Mouse (Mus musculus): ENCODE data around the gene Cdkl5. TPM values are rescaled to one million over a fixed set of nuclear protein-coding genes. Genes with fewer than 3 reads are reported as not detected.
A peak's percentile ranks its signal among the peaks of the same experiment; 100 is the strongest.

Gene Cdkl5
- polyA plus RNA-seq, 1 experiment: 4.4 TPM

- Histone ChIP-seq H3K4me3 (ENCODE audit: insufficient read depth, low read length) (peak overlapping the region; percentile 87), H3K27ac (ENCODE audit: insufficient read depth, low read length) (no peak overlapping the region), H3K4me1 (ENCODE audit: control insufficient read depth, insufficient read depth, low read length) (no peaks in the 10 kb centered on the region)
- TF ChIP-seq CTCF (IDR thresholded peaks at IDR 0.05; ENCODE audit: borderline replicate concordance, insufficient read depth, low read length): no peak
- no peak for TF ChIP-seq POLR2A (IDR thresholded peaks at IDR 0.05; ENCODE audit: low read depth, low read length)
These were observed 560 bp downstream of the Cdkl5 start for GRCm38 (mm10) chrX:160993749-160994539.

- Histone ChIP-seq H3K4me1 (ENCODE audit: control insufficient read depth, insufficient read depth, low read length) (no peaks in the 10 kb centered on the region), H3K27ac (ENCODE audit: insufficient read depth, low read length) (no peak overlapping the region), H3K4me3 (ENCODE audit: insufficient read depth, low read length) (no peak overlapping the region)
- TF ChIP-seq POLR2A (IDR thresholded peaks at IDR 0.05; ENCODE audit: low read depth, low read length) (no peak), CTCF (IDR thresholded peaks at IDR 0.05; ENCODE audit: borderline replicate concordance, insufficient read depth, low read length) (no peak)
These were observed 1.8 kb downstream of the Cdkl5 start for GRCm38 (mm10) chrX:160992703-160993102.

- H3K4me3 ChIP-seq (ENCODE audit: insufficient read depth, low read length): no peak overlapping the region
- no peak for TF ChIP-seq CTCF (IDR thresholded peaks at IDR 0.05; ENCODE audit: borderline replicate concordance, insufficient read depth, low read length)
- TF ChIP-seq POLR2A (IDR thresholded peaks at IDR 0.05; ENCODE audit: low read depth, low read length): no peak
- H3K4me1 ChIP-seq (ENCODE audit: control insufficient read depth, insufficient read depth, low read length): no peaks in the 10 kb centered on the region
- no peak overlapping the region for H3K27ac ChIP-seq (ENCODE audit: insufficient read depth, low read length)
These were observed 4.2 kb downstream of the Cdkl5 start for GRCm38 (mm10) chrX:160990276-160990675.

GRCm38 (mm10) chrX:160977919-160978318 lies 16.6 kb downstream of the Cdkl5 start:
- Histone ChIP-seq H3K4me3 (ENCODE audit: insufficient read depth, low read length) (no peak overlapping the region), H3K27ac (ENCODE audit: insufficient read depth, low read length) (no peak overlapping the region), H3K4me1 (ENCODE audit: control insufficient read depth, insufficient read depth, low read length) (no peaks in the 10 kb centered on the region)
- TF ChIP-seq POLR2A (IDR thresholded peaks at IDR 0.05; ENCODE audit: low read depth, low read length): no peak
- TF ChIP-seq CTCF (IDR thresholded peaks at IDR 0.05; ENCODE audit: borderline replicate concordance, insufficient read depth, low read length): no peak

GRCm38 (mm10) chrX:160971991-160972545 lies 22.4 kb downstream of the Cdkl5 start:
- Histone ChIP-seq H3K27ac (ENCODE audit: insufficient read depth, low read length) (no peak overlapping the region), H3K4me3 (ENCODE audit: insufficient read depth, low read length) (no peak overlapping the region), H3K4me1 (ENCODE audit: control insufficient read depth, insufficient read depth, low read length) (no peaks in the 10 kb centered on the region)
- TF ChIP-seq CTCF (IDR thresholded peaks at IDR 0.05; ENCODE audit: borderline replicate concordance, insufficient read depth, low read length) (no peak), POLR2A (IDR thresholded peaks at IDR 0.05; ENCODE audit: low read depth, low read length) (no peak)

- no peak overlapping the region for H3K4me3 ChIP-seq (ENCODE audit: insufficient read depth, low read length)
- no peak overlapping the region for H3K27ac ChIP-seq (ENCODE audit: insufficient read depth, low read length)
- TF ChIP-seq POLR2A (IDR thresholded peaks at IDR 0.05; ENCODE audit: low read depth, low read length) (no peak), CTCF (IDR thresholded peaks at IDR 0.05; ENCODE audit: borderline replicate concordance, insufficient read depth, low read length) (no peak)
- no peaks in the 10 kb centered on the region for H3K4me1 ChIP-seq (ENCODE audit: control insufficient read depth, insufficient read depth, low read length)
These were observed 35.8 kb downstream of the Cdkl5 start for GRCm38 (mm10) chrX:160958593-160959131.

- Histone ChIP-seq H3K27ac (ENCODE audit: insufficient read depth, low read length) (no peak overlapping the region), H3K4me1 (ENCODE audit: control insufficient read depth, insufficient read depth, low read length) (no peaks in the 10 kb centered on the region), H3K4me3 (ENCODE audit: insufficient read depth, low read length) (no peak overlapping the region)
- TF ChIP-seq POLR2A (IDR thresholded peaks at IDR 0.05; ENCODE audit: low read depth, low read length) (no peak), CTCF (IDR thresholded peaks at IDR 0.05; ENCODE audit: borderline replicate concordance, insufficient read depth, low read length) (no peak)
These were observed 44.9 kb downstream of the Cdkl5 start for GRCm38 (mm10) chrX:160949583-160949982.

- H3K27ac ChIP-seq (ENCODE audit: insufficient read depth, low read length): no peak overlapping the region
- H3K4me1 ChIP-seq (ENCODE audit: control insufficient read depth, insufficient read depth, low read length): no peaks in the 10 kb centered on the region
- H3K4me3 ChIP-seq (ENCODE audit: insufficient read depth, low read length): no peak overlapping the region
- no peak for TF ChIP-seq POLR2A (IDR thresholded peaks at IDR 0.05; ENCODE audit: low read depth, low read length)
- no peak for TF ChIP-seq CTCF (IDR thresholded peaks at IDR 0.05; ENCODE audit: borderline replicate concordance, insufficient read depth, low read length)
These were observed 49.8 kb downstream of the Cdkl5 start for GRCm38 (mm10) chrX:160944722-160945121.

- Histone ChIP-seq H3K4me3 (ENCODE audit: insufficient read depth, low read length) (no peak overlapping the region), H3K4me1 (ENCODE audit: control insufficient read depth, insufficient read depth, low read length) (no peaks in the 10 kb centered on the region), H3K27ac (ENCODE audit: insufficient read depth, low read length) (no peak overlapping the region)
- no peak for TF ChIP-seq POLR2A (IDR thresholded peaks at IDR 0.05; ENCODE audit: low read depth, low read length)
- no peak for TF ChIP-seq CTCF (IDR thresholded peaks at IDR 0.05; ENCODE audit: borderline replicate concordance, insufficient read depth, low read length)
These were observed 59.0 kb downstream of the Cdkl5 start for GRCm38 (mm10) chrX:160935541-160935940.

GRCm38 (mm10) chrX:160930656-160931055 lies 63.8 kb downstream of the Cdkl5 start:
- Histone ChIP-seq H3K4me3 (ENCODE audit: insufficient read depth, low read length) (no peak overlapping the region), H3K27ac (ENCODE audit: insufficient read depth, low read length) (no peak overlapping the region), H3K4me1 (ENCODE audit: control insufficient read depth, insufficient read depth, low read length) (no peaks in the 10 kb centered on the region)
- TF ChIP-seq POLR2A (IDR thresholded peaks at IDR 0.05; ENCODE audit: low read depth, low read length): no peak
- TF ChIP-seq CTCF (IDR thresholded peaks at IDR 0.05; ENCODE audit: borderline replicate concordance, insufficient read depth, low read length): no peak

Measured in embryonic fibroblast, embryonic 13.5 days (primary cell).